Mouse (Mus musculus): ENCODE data around the gene Sgpp2.

- TF ChIP-seq CTCF (IDR thresholded peaks at IDR 0.05; ENCODE audit: low read depth) (no peak), EP300 (IDR thresholded peaks at IDR 0.05; ENCODE audit: low read depth) (no peak)
Observed at GRCm38 (mm10) chr1:78363965-78364889, 54.1 kb downstream of the Sgpp2 start.
